In genomic region chr17:56360451-56360850, GRCm38 (mm10) we compare ENCODE assay signal across 9 mouse cellular contexts. TPM values are rescaled to one million over a fixed set of nuclear protein-coding genes. Genes with fewer than 3 reads are reported as not detected.
A peak's percentile ranks its signal among the peaks of the same experiment; 100 is the strongest.
DNase-seq lines count a peak whose midpoint lies in the region; ATAC-seq and TF ChIP-seq lines count a peak whose summit lies in the region.
"Had no signal": no experiment of that assay in that cellular context is flagged by ENCODE, and none has a peak within 500 bp of the region (broad histone marks: within the 10 kb centered on the region; RNA-seq: fewer than 3 reads in every experiment).

No protein-coding gene starts in this region.

- no peak for DNase-seq in heart, postnatal 4 days
- no peak for DNase-seq in Patski (ENCODE audit: low read depth, low spot score)
- DNase-seq in cerebellum, postnatal 36 days: peak; percentile 75 to 80
- no peak for DNase-seq in midbrain, embryonic 14.5 days
- DNase-seq in kidney, postnatal 14 days: no peak
- no peak for DNase-seq in kidney, adult 18-20 months
- DNase-seq in ovary, postnatal 36 days (ENCODE audit: low spot score): no peak
- DNase-seq: liver, embryonic 13.5 days had no signal

- POLR2A ChIA-PET in Patski (lab: Charles Lee): interaction anchor here (0.6 to 1.6 kb wide), 2 partner anchors 9 to 126 kb away, joined by 3 to 5 read pairs; no protein-coding TSS in a partner anchor

- no peaks in the 10 kb centered on the region for H3K9me3 ChIP-seq in heart, embryonic 11.5 days (replicated peaks; ENCODE audit: control insufficient read depth, low read length)
- H3K9me3 ChIP-seq in midbrain, embryonic 14.5 days (ENCODE audit: control insufficient read depth, low read length): no peaks in the 10 kb centered on the region
- H3K9me3 ChIP-seq: liver, embryonic 13.5 days had no signal

- H3K27ac ChIP-seq in heart, embryonic 11.5 days (ENCODE audit: low read depth, low read length): no peak overlapping the region
- H3K27ac ChIP-seq in midbrain, embryonic 14.5 days (replicated peaks; ENCODE audit: low read depth, low read length): 0 out of 2 replicates have a peak overlapping the region, but pooled peaks have one; percentile 8
- H3K27ac ChIP-seq: liver, embryonic 13.5 days had no signal

- H3K4me1 ChIP-seq in heart, embryonic 11.5 days (ENCODE audit: control insufficient read depth, insufficient read depth, low read length): peaks cover 6% of the 10 kb centered on the region
- no peaks in the 10 kb centered on the region for H3K4me1 ChIP-seq in midbrain, embryonic 14.5 days (ENCODE audit: control insufficient read depth, insufficient read depth, low read length)

- H3K4me2 ChIP-seq in heart, embryonic 11.5 days: no peak overlapping the region
- no peak overlapping the region for H3K4me2 ChIP-seq in midbrain, embryonic 14.5 days (ENCODE audit: low read length)
- H3K4me2 ChIP-seq: liver, embryonic 13.5 days had no signal

- H3K27me3 ChIP-seq in heart, embryonic 11.5 days (ENCODE audit: control insufficient read depth, insufficient read depth, low read length): no peaks in the 10 kb centered on the region
- no peaks in the 10 kb centered on the region for H3K27me3 ChIP-seq in Patski
- no peaks in the 10 kb centered on the region for H3K27me3 ChIP-seq in midbrain, embryonic 14.5 days (ENCODE audit: control insufficient read depth, insufficient read depth, low read length)
- H3K27me3 ChIP-seq: liver, embryonic 13.5 days had no signal

- ATAC-seq in heart, embryonic 11.5 days (replicated peaks; ENCODE audit: insufficient number of reproducible peaks, low FRiP score, low TSS enrichment): no peak
- peak; percentile 89 for ATAC-seq in Patski
- ATAC-seq in midbrain, embryonic 14.5 days (ENCODE audit: low FRiP score, low TSS enrichment): no peak

- TF ChIP-seq CTCF in Patski (IDR thresholded peaks at IDR 0.05): no peak

- in situ Hi-C loops in Patski (cut with MboI; ENCODE audit: low pct_unique_long_range_greater_than_20kb): no loop called here

- H3K4me3 ChIP-seq in heart, embryonic 11.5 days (ENCODE audit: low read depth, low read length): no peak overlapping the region
- no peak overlapping the region for H3K4me3 ChIP-seq in midbrain, embryonic 14.5 days (replicated peaks; ENCODE audit: low read depth, low read length)
- H3K4me3 ChIP-seq: liver, embryonic 13.5 days had no signal

- CTCF ChIA-PET in Patski (lab: Charles Lee): interaction anchor here (0.9 to 2.5 kb wide), 10 partner anchors 9 to 198 kb away, joined by 3 to 7 read pairs (median 4); partner anchors contain the start of gene Ptprs

- 0 out of 2 replicates have a peak overlapping the region, but pooled peaks have one; percentile 43 for H3K9ac ChIP-seq in heart, embryonic 11.5 days (ENCODE audit: low read depth, low read length)
- H3K9ac ChIP-seq in midbrain, embryonic 14.5 days (replicated peaks; ENCODE audit: low read length): peak overlapping the region; percentile 9; the same call in 1 of the 2 replicates
- H3K9ac ChIP-seq: liver, embryonic 13.5 days had no signal

- 78% methylated on average over 8 of the region's 8 CpGs for WGBS in heart, embryonic 11.5 days (ENCODE audit: insufficient replicate concordance)
- 74% methylated on average over 8 of the region's 8 CpGs for WGBS in midbrain, embryonic 14.5 days

- H3K36me3 ChIP-seq in heart, embryonic 11.5 days (ENCODE audit: control insufficient read depth, insufficient read depth, low read length): peaks cover 9% of the 10 kb centered on the region
- H3K36me3 ChIP-seq in midbrain, embryonic 14.5 days (ENCODE audit: control insufficient read depth, insufficient read depth, low read length): peaks cover 73% of the 10 kb centered on the region

RNA-seq across cellular contexts. Expression of gene Kdm4b, which starts 34.6 kb away (rescaled TPM):
- polyA plus RNA-seq in heart, embryonic 11.5 days (2014; fragmentation: Nextera tagmentation; extraction: Ambion mirVana): 19.6 and 22.8 TPM in 2 replicates
- total RNA-seq in heart, postnatal 4 days (2021): 10 to 100 TPM; 38.9 to 40.5 TPM
- polyA plus RNA-seq in Patski (2021): 29.1 TPM
- polyA plus RNA-seq in midbrain, embryonic 14.5 days (2014; fragmentation: Nextera tagmentation; extraction: Ambion mirVana): 72.4 and 78.9 TPM in 2 replicates

RNA-seq across cellular contexts. Expression of gene Uhrf1, which starts 57.3 kb away (rescaled TPM):
- 53.0 and 62.4 TPM in 2 replicates for polyA plus RNA-seq in heart, embryonic 11.5 days (2014; fragmentation: Nextera tagmentation; extraction: Ambion mirVana)
- 10 to 100 TPM; 71.8 to 76.7 TPM for total RNA-seq in heart, postnatal 4 days (2021)
- polyA plus RNA-seq in Patski (2021): 44.3 TPM
- 11.3 and 21.5 TPM in 2 replicates for polyA plus RNA-seq in midbrain, embryonic 14.5 days (2014; fragmentation: Nextera tagmentation; extraction: Ambion mirVana)

Comparison
In these comparisons a context has a peak if more than half of its experiments do, and no peak if none do; other contexts are left out.
1. DNase-seq: peak in cerebellum, postnatal 36 days (2 of 2); none in heart, postnatal 4 days (single experiment), Patski (single experiment), midbrain, embryonic 14.5 days (single experiment), kidney, postnatal 14 days (single experiment), kidney, adult 18-20 months (single experiment) and ovary, postnatal 36 days (single experiment).